8 mouse cellular contexts compared by ENCODE assay signal in genomic region chr9:95510693-95511404, GRCm38 (mm10). TPM values are rescaled to one million over a fixed set of nuclear protein-coding genes. Genes with fewer than 3 reads are reported as not detected.
DNase-seq lines count a peak whose midpoint lies in the region; ATAC-seq and TF ChIP-seq lines count a peak whose summit lies in the region.

No protein-coding gene starts in this region.

- peak; percentile 21 for ATAC-seq in hindbrain, embryonic 13.5 days (ENCODE audit: low FRiP score)
- ATAC-seq in midbrain, embryonic 12.5 days (ENCODE audit: low FRiP score, low read depth) = peak; percentile 25; the same call in 1 of the 2 replicates

- peak overlapping the region; percentile 84 for H3K4me2 ChIP-seq in hindbrain, embryonic 13.5 days
- peak overlapping the region; percentile 95 for H3K4me2 ChIP-seq in midbrain, embryonic 12.5 days (replicated peaks)

- WGBS in cerebellum, adult 2 months = 9% methylated on average over 21 of the region's 21 CpGs
- WGBS in hindbrain, embryonic 13.5 days = 10% methylated on average over 21 of the region's 21 CpGs
- 10% methylated on average over 21 of the region's 21 CpGs for WGBS in midbrain, embryonic 12.5 days

- H3K27me3 ChIP-seq in cerebellum, adult 2 months (ENCODE audit: control insufficient read depth, insufficient read depth, low read length) = no peaks in the 10 kb centered on the region
- no peaks in the 10 kb centered on the region for H3K27me3 ChIP-seq in hindbrain, embryonic 13.5 days
- H3K27me3 ChIP-seq in midbrain, embryonic 12.5 days = no peaks in the 10 kb centered on the region

- peaks cover 3% of the 10 kb centered on the region; the same call in 1 of the 2 replicates for H3K4me1 ChIP-seq in cerebellum, adult 2 months (ENCODE audit: control insufficient read depth, insufficient read depth, low read length)
- H3K4me1 ChIP-seq in hindbrain, embryonic 13.5 days (replicated peaks) = peaks cover 19% of the 10 kb centered on the region
- peaks cover 16% of the 10 kb centered on the region for H3K4me1 ChIP-seq in midbrain, embryonic 12.5 days

- TF ChIP-seq CTCF in cerebellum, adult 2 months (IDR thresholded peaks at IDR 0.05; ENCODE audit: borderline replicate concordance, insufficient read depth, low read depth, low read length) = no peak

- H3K4me3 ChIP-seq in cerebellum, adult 2 months (replicated peaks; ENCODE audit: insufficient read depth, low read depth, low read length) = peak overlapping the region; percentile 81
- peak overlapping the region; percentile 98 for H3K4me3 ChIP-seq in hindbrain, embryonic 13.5 days
- H3K4me3 ChIP-seq in midbrain, embryonic 12.5 days = peak overlapping the region; percentile 98

- no peaks in the 10 kb centered on the region for H3K9me3 ChIP-seq in hindbrain, embryonic 13.5 days
- no peaks in the 10 kb centered on the region for H3K9me3 ChIP-seq in midbrain, embryonic 12.5 days

- DNase-seq in cerebellum, adult 2 months = no peak
- DNase-seq in cerebellum, postnatal 14 days = no peak
- peak; percentile 12 for DNase-seq in thymus, postnatal 0 days (ENCODE audit: low spot score)
- DNase-seq in thymus, postnatal 36 days = no peak
- no peak for DNase-seq in right cerebral cortex, adult 2 months (ENCODE audit: low spot score in 2 of 2)
- DNase-seq in cerebellum, adult 9-10 months = no peak

- peak overlapping the region; percentile 69; the same call in 1 of the 2 replicates for H3K27ac ChIP-seq in cerebellum, adult 2 months (ENCODE audit: insufficient read depth, low read length)
- H3K27ac ChIP-seq in hindbrain, embryonic 13.5 days = peak overlapping the region; percentile 89
- peak overlapping the region; percentile 83; the same call in 1 of the 2 replicates for H3K27ac ChIP-seq in midbrain, embryonic 12.5 days (replicated peaks)

- no peak for TF ChIP-seq POLR2A in cerebellum, adult 2 months (IDR thresholded peaks at IDR 0.05; ENCODE audit: borderline replicate concordance, insufficient read depth, low read length)

- H3K36me3 ChIP-seq in hindbrain, embryonic 13.5 days = 0 out of 2 replicates have a peak, but pooled peaks cover 3% of the 10 kb centered on the region
- no peaks in the 10 kb centered on the region for H3K36me3 ChIP-seq in midbrain, embryonic 12.5 days

- H3K9ac ChIP-seq in hindbrain, embryonic 13.5 days = peak overlapping the region; percentile 94
- peak overlapping the region; percentile 92 for H3K9ac ChIP-seq in midbrain, embryonic 12.5 days (replicated peaks)

RNA-seq across cellular contexts. Expression of gene U2surp, which starts 0.9 kb away (rescaled TPM):
- 28.4 and 30.8 TPM in 2 replicates for polyA plus RNA-seq in cerebellum, adult 2 months (2012; rRNA removed)
- polyA plus RNA-seq in thymus, postnatal 0 days (2015; fragmentation: Nextera tagmentation; extraction: Ambion mirVana) = 161 and 164 TPM in 2 replicates
- 156 and 158 TPM in 2 replicates for polyA plus RNA-seq in hindbrain, embryonic 13.5 days (2015; fragmentation: Nextera tagmentation; extraction: Ambion mirVana)
- 166 and 170 TPM in 2 replicates for polyA plus RNA-seq in midbrain, embryonic 12.5 days (2016; fragmentation: Nextera tagmentation; extraction: Ambion mirVana)

RNA-seq across cellular contexts. Expression of gene Paqr9, which starts 48.6 kb away (rescaled TPM):
- polyA plus RNA-seq in cerebellum, adult 2 months (2012; rRNA removed) = 18.5 and 19.8 TPM in 2 replicates
- 0.03 and 0.04 TPM in 2 replicates for polyA plus RNA-seq in thymus, postnatal 0 days (2015; fragmentation: Nextera tagmentation; extraction: Ambion mirVana)
- polyA plus RNA-seq in hindbrain, embryonic 13.5 days (2015; fragmentation: Nextera tagmentation; extraction: Ambion mirVana) = 2.7 and 3.1 TPM in 2 replicates
- polyA plus RNA-seq in midbrain, embryonic 12.5 days (2016; fragmentation: Nextera tagmentation; extraction: Ambion mirVana) = 0.64 and 0.68 TPM in 2 replicates
